Mouse (Mus musculus) stomach, embryonic 14.5 days (tissue): ENCODE measurements around the gene Nsun3. TPM values are rescaled to one million over a fixed set of nuclear protein-coding genes. Genes with fewer than 3 reads are reported as not detected.

Experiments used
- ATAC-seq: fragments of 200-750 bp; cut with Nextera tagmentation; 2 replicates; pipeline ENCODE4 v1.8.0; 2017; ENCODE audit warnings: low read depth, moderate TSS enrichment; ENCODE audit not compliant: insufficient number of reproducible peaks, insufficient read depth, low FRiP score
- H3K27ac ChIP-seq: fragments of 300-500 bp; sonication (generic); 2 replicates; pipeline ENCODE4 v1.5.1; 2014; ENCODE audit warnings: mild to moderate bottlenecking, low read length, moderate library complexity, mixed read lengths
- H3K27me3 ChIP-seq: fragments of 300-500 bp; sonication (generic); 2 replicates; pipeline ENCODE4 v1.6.1; 2014; ENCODE audit warnings: low read length, control low read depth, mixed read lengths; ENCODE audit not compliant: control insufficient read depth, insufficient read depth
- H3K36me3 ChIP-seq: fragments of 300-500 bp; sonication (generic); 2 replicates; pipeline ENCODE4 v1.6.1; 2014; ENCODE audit warnings: mild to moderate bottlenecking, control low read depth, low read length, moderate library complexity, mixed read lengths; ENCODE audit not compliant: control insufficient read depth, insufficient read depth
- H3K4me1 ChIP-seq: fragments of 300-500 bp; sonication (generic); 2 replicates; pipeline ENCODE4 v1.6.1; 2014; ENCODE audit warnings: low read length, control low read depth, mixed read lengths; ENCODE audit not compliant: control insufficient read depth, insufficient read depth
- H3K4me2 ChIP-seq: fragments of 300-500 bp; sonication (generic); replicated peaks from 2 replicates; pipeline ENCODE4 v1.6.1; 2014; ENCODE audit warnings: low read depth, low read length, control low read depth
- H3K4me3 ChIP-seq: fragments of 300-500 bp; sonication (generic); 2 replicates; pipeline ENCODE4 v1.5.1; 2014; ENCODE audit warnings: low read depth, low read length, control low read depth
- H3K9ac ChIP-seq: fragments of 300-500 bp; sonication (generic); replicated peaks from 2 replicates; pipeline ENCODE4 v1.6.1; 2014; ENCODE audit warnings: low read depth, mild to moderate bottlenecking, control low read depth, low read length, moderate library complexity, mixed read lengths
- H3K9me3 ChIP-seq: fragments of 300-500 bp; sonication (generic); 2 replicates; pipeline ENCODE4 v1.6.1; 2016; ENCODE audit warnings: low read depth, low read length, control low read depth; ENCODE audit not compliant: control insufficient read depth
- WGBS: fragments of 180-500 bp; shearing (Covaris S2); extraction: QIAGEN DNeasy Blood & Tissue Kit; methylation state at CpG from one replicate; pipeline ENCODE4 v1.1.7; 2014; 5-methylcytosine and 5-hydroxymethylcytosine counted together
- polyA plus RNA-seq: library from polyadenylated mRNA; unstranded; fragments of >200 nt; fragmentation: Nextera tagmentation; extraction: Ambion mirVana; gene quantifications from 2 replicates; pipeline ENCODE4 v1.2.1, GENCODE M21; 2014

Nsun3 gene
- 10.0 and 10.7 TPM in 2 replicates for polyA plus RNA-seq

DNA sequence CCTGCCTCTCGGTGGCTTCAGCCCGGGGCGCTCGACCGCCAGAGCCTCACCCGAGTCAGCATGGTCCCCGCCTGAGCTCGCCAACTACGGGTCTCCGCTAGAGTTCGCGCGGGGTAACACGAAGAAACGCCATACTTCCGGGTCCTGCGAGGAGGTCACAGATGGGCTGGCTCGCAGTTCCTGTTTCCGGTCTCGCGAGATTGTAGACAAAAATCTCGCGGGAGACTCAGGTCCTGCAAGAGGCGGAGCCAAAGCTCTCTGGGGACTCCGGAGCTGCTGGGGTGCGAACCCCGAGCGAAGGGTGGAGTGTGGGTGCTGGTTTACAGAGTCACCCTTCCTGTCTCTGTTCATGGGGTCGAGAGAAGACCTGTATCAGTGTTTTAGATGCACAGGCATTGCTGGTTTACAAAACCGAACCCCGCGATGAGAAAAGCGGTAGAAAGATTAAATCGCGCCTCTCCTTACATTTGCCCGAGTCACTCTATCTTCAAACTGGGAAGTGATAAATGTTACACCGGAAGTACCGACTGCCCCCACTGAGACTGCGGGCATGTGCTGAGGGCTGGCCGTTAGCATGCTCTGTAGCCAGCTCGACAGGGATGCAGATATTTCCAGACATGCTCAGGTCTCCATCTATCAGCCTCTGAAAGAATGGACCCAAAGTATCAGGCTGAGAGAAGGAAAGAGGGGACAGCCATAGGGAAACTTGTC lies at the start of gene Nsun3:
TSS of gene Nsun3 (minus strand) at position 198 of the 711 bp plus-strand sequence.
- Histone ChIP-seq H3K27ac (peak within 1 kb of the TSS; percentile 94), H3K4me2 (peak within 1 kb of the TSS; percentile 56), H3K4me3 (peak within 1 kb of the TSS; percentile 53), H3K27me3 (no peaks in the 10 kb centered on the region), H3K4me1 (peaks cover 3% of the 10 kb centered on the region; the same call in 1 of the 2 replicates), H3K36me3 (no peaks in the 10 kb centered on the region), H3K9ac (peak within 1 kb of the TSS; percentile 77), H3K9me3 (no peaks in the 10 kb centered on the region)
- peak; percentile 97 for ATAC-seq
- 1% methylated on average over 41 of the region's 41 CpGs for WGBS

DNA sequence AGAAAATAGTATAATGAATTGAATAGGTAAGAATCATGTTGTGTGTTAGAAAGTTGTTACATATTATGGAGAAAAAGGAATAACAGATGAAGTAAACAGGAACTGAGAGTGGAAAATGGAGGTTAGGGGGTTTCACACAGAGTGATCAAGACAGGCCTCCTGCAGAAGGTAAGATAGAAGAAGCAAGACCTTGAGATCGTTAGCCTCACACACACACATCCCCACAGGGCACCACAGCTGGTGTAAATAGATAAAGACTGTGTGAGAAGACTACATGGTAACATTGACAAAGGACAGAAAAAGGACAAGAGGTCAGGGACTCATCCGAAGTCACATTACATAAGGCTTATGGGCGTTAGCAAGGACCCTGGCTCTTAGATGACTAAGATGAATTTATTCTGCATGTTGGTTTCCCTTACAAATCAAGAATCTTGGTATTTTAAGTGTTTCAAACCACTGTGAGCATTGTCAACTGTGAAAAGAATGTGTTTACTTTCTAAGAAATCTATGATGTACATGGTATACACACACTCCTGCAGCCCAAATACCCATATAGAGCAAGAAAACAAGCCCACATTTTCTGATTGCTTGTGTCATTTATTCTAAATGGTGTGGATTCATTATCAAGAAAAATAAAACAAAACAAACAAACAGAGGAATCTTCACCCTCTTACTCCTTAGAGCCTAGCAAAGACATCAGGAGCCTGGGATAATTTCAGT lies 47.6 kb upstream of the Nsun3 start:
- H3K4me2 ChIP-seq, result no peak overlapping the region
- H3K9me3 ChIP-seq, result no peaks in the 10 kb centered on the region
- no peaks in the 10 kb centered on the region for H3K27me3 ChIP-seq
- no peak overlapping the region for H3K27ac ChIP-seq
- 31% methylated on average over 3 of the region's 3 CpGs for WGBS
- H3K36me3 ChIP-seq, result no peaks in the 10 kb centered on the region
- no peak overlapping the region for H3K4me3 ChIP-seq
- no peak for ATAC-seq
- no peaks in the 10 kb centered on the region for H3K4me1 ChIP-seq
- no peak overlapping the region for H3K9ac ChIP-seq

DNA sequence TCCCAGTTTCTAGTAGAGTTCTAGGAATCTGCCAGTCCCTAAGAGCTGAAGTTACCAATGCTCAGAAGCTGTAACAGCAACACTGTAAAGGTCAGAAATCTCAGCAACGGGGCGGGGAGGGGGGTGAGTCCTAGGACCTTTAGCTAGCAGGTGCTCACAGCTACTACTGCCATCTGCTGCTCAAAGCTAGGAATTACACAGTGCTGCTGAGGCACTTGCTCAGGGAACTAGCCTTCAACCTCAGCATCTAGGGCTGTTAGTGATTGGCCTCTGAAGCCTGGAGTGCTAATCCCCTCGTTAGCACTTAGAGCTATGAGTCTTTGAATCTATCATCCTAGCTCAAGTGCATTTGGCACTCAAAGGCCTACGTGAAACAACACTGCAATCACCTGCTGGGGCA lies 45.9 kb upstream of the Nsun3 start:
- H3K27ac ChIP-seq, result no peak overlapping the region
- no peaks in the 10 kb centered on the region for H3K36me3 ChIP-seq
- no peaks in the 10 kb centered on the region for H3K27me3 ChIP-seq
- ATAC-seq, result 0 out of 2 replicates have a peak, but pooled peaks have one; percentile 46
- H3K9ac ChIP-seq, result no peak overlapping the region
- no peaks in the 10 kb centered on the region for H3K9me3 ChIP-seq
- no peaks in the 10 kb centered on the region for H3K4me1 ChIP-seq
- H3K4me2 ChIP-seq, result no peak overlapping the region
- 11% methylated on average over 4 of the region's 4 CpGs for WGBS
- H3K4me3 ChIP-seq, result no peak overlapping the region

DNA sequence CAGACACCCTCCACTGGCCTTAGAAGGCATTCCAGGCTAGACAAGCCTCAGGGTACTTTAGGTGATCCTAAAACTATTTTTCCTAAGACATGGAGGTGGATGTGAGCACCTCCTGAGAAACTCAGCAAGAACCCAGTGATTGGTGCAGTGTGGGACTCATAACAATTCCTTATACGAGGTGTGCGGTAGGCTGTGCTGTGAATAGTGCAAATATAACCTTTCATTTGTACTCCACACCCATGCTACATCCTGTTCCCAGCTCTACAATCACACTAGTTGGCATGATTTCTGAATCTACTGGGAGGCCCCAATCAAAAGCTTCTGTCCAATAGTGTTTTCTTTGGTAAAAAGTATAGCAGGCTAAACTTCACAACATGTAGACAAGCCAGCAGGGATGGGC lies 45.4 kb upstream of the Nsun3 start:
- no peak for ATAC-seq
- H3K27me3 ChIP-seq, result no peaks in the 10 kb centered on the region
- no peaks in the 10 kb centered on the region for H3K4me1 ChIP-seq
- no peak overlapping the region for H3K27ac ChIP-seq
- no peak overlapping the region for H3K9ac ChIP-seq
- no peak overlapping the region for H3K4me3 ChIP-seq
- no peak overlapping the region for H3K4me2 ChIP-seq
- H3K36me3 ChIP-seq, result no peaks in the 10 kb centered on the region
- no peaks in the 10 kb centered on the region for H3K9me3 ChIP-seq
- 91% methylated on average over 2 of the region's 2 CpGs for WGBS

DNA sequence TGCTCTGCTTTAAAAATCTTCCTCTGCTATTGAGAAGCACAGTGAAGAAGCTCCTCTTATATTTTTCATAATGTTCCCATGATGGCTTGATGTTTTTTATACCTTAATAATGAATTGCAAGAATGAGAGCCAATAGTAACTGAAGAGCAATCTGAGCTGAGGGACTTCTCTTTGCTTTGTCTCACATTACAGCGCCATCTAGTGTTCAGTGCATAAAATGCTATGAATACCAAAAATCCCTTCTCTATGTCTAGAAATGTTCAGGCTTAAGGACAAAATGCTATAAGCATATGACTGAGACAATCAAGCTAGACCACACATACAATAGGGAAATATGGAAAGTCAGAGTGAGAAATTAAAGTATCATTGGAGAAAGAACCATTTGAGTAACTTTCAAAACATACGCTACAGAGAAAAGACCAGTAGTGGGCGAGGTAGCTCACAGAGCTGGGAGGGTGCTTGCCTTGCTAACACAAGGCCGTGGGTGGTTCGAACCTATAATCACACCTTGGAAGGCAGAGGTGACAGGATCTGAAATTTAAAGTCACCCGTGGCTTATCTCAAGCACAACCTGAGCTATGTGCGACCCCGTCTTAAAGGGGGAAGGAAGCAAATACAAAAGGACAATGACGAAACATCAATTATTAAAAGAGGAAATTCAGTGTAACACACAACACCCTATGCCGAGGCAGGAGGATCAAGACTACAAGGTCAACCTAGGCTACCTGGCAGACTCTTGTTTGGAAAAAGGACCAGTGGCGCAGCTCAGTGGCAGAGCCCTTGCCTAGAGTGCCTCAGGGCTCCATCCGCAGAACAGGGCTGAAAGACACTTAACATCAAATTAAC lies 39.8 kb upstream of the Nsun3 start:
- Histone ChIP-seq H3K27me3 (no peaks in the 10 kb centered on the region), H3K4me1 (no peaks in the 10 kb centered on the region), H3K4me3 (no peak overlapping the region), H3K4me2 (no peak overlapping the region), H3K27ac (no peak overlapping the region), H3K36me3 (no peaks in the 10 kb centered on the region), H3K9ac (no peak overlapping the region), H3K9me3 (no peaks in the 10 kb centered on the region)
- WGBS, result 73% methylated on average over 12 of the region's 12 CpGs
- ATAC-seq, result no peak

DNA sequence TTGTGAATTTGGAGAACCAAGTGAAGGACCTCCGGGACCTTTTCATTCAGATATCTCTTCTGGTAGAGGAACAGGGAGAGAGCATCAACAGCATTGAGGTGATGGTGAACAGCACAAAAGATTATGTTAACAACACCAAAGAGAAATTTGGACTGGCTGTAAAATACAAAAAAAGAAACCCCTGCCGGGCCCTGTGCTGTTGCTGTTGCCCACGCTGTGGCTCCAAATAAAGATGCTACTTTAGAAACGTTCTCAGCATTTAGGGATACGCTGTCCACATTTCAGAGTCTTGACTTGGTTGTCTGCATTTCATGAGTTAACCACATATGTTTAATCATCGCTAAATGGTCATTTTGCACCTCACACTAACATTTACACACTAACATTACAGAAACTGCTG lies 35.9 kb upstream of the Nsun3 start:
- Histone ChIP-seq H3K36me3 (no peaks in the 10 kb centered on the region), H3K27me3 (no peaks in the 10 kb centered on the region), H3K4me3 (no peak overlapping the region), H3K27ac (no peak overlapping the region), H3K4me1 (no peaks in the 10 kb centered on the region), H3K9ac (no peak overlapping the region), H3K4me2 (no peak overlapping the region), H3K9me3 (no peaks in the 10 kb centered on the region)
- WGBS, result 93% methylated on average over 6 of the region's 6 CpGs
- no peak for ATAC-seq

DNA sequence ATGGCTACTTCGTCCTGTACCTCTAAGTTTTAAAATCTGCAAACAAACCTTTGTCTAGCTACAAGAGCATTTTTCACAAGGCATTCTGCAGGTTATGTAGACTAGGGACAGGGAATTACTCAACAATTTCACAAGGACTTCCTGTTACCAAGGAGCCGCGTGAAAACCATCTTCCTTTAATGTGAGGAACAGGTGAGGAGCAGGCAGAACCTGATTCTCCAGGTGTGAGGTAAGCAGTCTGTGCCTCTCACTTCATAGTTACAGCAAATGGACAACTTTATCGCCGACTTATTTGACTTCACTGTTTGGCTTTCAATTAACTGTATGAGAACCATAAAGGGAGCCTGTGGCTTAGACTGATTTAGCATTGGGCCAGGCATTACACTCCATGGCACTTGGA lies 27.9 kb upstream of the Nsun3 start, which contains the start of gene Stx19:
TSS of gene Stx19 (plus strand) at position 186 of the 400 bp plus-strand sequence.
- H3K36me3 ChIP-seq, result no peaks in the 10 kb centered on the region
- H3K4me1 ChIP-seq, result no peaks in the 10 kb centered on the region; the same call in 1 of the 2 replicates
- H3K4me3 ChIP-seq, result no peak within 1 kb of the TSS
- peak; percentile 90 for ATAC-seq
- no peak within 1 kb of the TSS for H3K9ac ChIP-seq
- no peaks in the 10 kb centered on the region for H3K27me3 ChIP-seq
- 43% methylated on average over 5 of the region's 5 CpGs for whole genome bisulfite sequencing
- no peak within 1 kb of the TSS; the same call in 1 of the 2 replicates for H3K4me2 ChIP-seq
- peak within 1 kb of the TSS; percentile 61 for H3K27ac ChIP-seq
- H3K9me3 ChIP-seq, result no peaks in the 10 kb centered on the region

DNA sequence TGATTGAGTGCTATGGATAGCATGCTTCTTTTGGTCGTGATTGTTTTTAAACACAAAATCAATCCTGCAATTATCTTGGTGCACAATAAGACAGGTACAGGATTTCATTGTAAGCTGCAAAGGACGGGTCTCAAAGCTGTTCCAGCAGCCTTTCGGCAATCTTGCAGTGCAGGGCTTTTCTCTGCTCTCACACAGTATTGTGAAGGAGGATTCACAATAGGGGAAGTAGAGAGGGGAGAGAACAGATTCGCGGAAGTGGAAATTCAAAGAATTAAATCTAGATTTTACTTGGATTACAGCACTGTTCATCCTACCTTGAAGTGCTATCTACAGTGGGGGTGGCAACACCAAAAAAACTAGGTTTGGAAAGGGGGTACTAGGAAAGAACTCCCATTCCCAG lies 27.2 kb upstream of the Nsun3 start:
- no peak overlapping the region for H3K4me2 ChIP-seq
- 71% methylated on average over 5 of the region's 5 CpGs for WGBS
- no peak for ATAC-seq
- no peaks in the 10 kb centered on the region; the same call in 1 of the 2 replicates for H3K4me1 ChIP-seq
- no peaks in the 10 kb centered on the region for H3K27me3 ChIP-seq
- H3K9ac ChIP-seq, result no peak overlapping the region
- peak overlapping the region; percentile 61; the same call in 1 of the 2 replicates for H3K27ac ChIP-seq
- H3K9me3 ChIP-seq, result no peaks in the 10 kb centered on the region
- no peak overlapping the region for H3K4me3 ChIP-seq
- H3K36me3 ChIP-seq, result no peaks in the 10 kb centered on the region
